Mouse (Mus musculus) layer of hippocampus, adult 9-11 months (tissue): ENCODE measurements around the gene Usp25.

Source experiments
- DNase-seq: peaks from one replicate; pipeline ENCODE4 v3.0.0; 2022

Usp25 gene

DNA sequence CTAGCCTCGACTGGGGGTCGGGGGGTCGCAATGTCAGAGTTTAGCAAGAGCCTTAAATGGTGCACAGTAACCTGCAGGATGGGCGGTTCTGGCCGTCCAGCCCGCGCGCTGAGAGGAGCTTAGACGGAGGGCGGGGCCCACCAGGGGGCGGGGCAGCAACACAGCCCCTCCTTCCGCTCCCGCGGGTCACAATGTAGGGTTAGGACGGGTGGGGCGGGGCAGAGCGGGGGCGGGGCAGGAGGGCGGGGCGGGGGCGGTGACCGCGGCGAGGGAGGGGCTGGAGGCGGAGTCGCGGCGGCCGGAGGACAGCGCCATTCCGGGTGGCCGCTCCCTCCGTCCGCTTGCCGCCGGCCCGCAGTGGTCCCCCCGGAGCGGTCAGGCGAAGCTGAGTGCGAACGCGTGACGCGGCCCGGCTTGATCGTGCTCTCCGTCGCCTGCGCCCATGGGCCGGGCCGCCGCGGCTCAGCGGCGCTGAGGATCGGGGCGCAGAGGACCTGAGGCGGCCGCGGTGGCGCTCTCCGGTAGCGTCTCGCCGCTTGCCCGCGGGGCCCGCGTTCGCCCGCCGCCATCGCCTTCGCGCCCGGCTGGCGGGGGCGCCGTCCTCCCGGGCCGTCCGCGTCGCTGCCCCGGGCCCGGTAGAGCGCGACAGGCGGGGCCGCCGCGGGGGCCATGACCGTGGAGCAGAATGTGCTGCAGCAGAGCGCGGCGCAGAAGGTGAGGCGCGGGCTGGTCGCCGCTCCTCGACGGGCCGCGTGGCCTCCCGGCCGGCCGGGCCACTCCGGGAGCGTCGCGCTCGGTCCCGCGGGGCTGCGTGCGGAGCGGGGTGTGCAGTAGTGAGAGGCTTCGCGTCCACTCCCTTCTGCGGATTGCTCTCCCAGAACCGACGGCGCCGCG is at the start of gene Usp25:
Gene Usp25, plus strand, starts transcription at position 280 of the 894 bp plus-strand sequence.
- DNase-seq = peak; percentile 93

DNA sequence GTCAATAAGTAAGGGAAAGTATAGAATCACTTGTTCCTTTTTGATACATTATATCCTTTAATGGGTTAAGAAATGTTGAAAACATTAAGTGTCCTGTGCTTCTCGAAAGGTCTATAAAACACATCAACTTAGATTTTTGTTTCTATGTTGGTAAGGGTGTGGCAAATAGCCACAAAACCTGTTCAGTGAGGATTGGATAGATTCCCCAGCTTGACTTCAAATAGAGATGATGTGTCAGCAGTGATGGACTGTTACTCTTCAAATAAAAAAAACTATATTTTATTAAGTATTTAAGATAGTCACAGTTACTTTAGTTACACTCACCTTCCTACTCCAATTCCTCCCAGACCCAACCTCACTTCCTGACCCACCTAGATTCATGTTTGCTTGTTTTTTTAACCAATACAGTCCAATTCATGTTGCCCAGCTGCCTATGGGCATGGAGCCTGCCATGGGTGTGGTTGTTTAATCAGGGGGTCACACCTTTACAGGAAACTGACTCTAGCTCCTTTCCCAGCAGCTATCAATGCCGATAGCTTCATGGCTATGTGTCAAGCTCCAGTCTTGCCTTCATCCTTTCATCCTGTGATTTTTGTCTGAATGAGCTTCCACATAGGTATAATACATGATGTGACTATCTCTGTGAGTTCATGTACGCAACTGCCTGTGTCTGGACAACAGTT is 45.8 kb upstream of the Usp25 start:
- DNase-seq = no peak

DNA sequence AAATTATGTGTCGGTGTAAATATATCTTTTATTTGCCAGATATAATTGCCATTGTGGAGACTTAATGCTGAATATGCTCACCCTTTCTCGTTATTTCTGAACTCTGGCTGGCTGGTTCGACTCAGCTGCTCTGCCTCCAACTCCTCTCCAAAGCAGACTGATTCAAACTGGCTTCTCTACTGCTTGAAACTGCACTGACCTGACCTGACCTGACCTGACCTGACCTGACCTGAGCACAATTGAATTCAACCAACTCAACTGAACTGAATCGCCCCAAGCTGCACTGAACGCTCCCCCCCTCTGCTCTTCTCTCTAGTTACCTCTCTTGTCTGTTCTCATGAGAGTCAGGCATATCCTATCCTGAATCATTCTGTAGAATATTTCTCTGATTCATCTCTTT is 42.3 kb upstream of the Usp25 start:
- no peak for DNase-seq

DNA sequence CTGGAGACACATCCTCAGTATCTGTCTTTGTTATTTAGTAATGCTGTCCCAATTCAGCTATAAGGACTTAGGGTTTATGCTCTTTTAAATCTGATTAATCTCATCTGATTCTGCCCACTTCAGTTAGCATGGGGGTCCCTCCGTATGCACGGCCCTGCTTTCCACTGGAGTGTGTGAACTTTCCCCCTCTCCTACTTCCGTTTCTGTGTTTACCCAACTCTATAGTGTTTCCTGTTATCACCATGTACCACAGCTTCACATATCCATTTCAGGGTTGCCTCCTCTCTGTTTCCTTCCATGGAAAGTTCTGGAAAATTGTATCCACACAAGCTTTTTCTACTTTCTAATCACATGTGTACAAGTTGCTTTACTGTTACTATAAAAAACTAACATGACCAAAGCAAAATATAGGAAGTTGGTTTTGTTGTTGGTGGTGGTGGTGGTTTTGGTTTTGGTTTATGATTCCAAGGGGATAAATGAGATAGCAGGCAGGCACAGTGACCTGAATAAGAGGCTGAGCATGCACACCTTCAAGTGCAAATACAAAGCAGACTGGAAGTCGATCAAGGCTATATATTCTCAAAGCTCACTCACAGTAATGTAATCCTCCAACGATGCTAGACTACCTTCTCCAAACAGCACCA is 36.6 kb upstream of the Usp25 start:
- DNase-seq = no peak

DNA sequence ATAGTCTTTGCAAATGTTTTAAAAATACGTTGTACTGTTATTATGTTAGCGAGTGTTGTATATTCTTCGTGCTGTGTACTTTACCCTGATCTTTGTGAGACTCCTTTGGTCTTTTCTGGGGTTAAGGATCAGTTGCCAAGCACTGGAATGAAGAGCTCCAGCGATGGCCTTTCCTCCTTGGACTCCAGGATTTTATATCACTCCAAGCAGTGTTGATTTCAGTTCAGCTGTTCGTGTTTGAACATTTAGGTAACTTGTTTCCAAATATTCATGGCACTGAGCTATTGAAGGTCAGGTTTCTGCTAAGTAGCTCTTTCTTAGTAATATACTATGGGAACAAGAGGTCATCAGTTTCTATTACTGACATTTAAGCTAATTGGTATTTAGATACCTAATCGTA is 29.8 kb upstream of the Usp25 start:
- DNase-seq = no peak

DNA sequence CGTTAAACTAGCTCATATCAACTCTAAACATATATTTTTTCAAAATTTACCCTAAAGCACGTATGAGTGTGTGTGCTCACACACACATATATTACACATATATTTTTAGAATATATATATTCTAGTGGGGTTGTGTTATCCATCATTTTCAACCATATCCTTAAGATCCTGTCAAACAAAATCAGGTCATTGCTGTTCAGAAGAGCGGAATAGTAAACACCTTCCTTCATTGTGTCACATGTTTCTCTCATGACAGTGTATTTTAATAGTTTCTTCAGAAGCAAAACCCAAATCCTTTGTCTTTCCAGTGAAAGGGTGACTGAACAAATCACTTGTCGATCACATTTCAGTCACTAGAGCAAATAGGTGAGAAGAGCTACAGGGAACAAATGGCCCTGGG is 25.8 kb upstream of the Usp25 start:
- DNase-seq = no peak

DNA sequence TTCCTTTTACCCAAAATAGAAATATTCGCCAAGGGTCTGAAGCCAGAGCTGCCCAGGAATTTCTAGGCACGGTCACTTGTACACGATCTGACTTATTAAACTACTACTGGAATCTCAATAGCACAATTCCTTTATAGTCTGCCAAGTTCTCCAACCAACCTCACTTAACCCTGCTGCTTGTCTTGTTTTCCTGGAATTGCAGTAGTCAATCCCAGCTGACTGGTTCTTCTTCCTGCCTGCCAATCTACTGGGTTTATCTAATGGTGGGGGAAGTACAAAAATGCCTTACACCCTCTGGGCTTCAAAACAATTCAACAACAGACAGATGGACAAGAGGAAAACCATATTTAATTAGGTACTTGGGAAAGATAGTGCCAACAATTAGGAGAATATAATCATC is 9.6 kb upstream of the Usp25 start:
- no peak for DNase-seq

DNA sequence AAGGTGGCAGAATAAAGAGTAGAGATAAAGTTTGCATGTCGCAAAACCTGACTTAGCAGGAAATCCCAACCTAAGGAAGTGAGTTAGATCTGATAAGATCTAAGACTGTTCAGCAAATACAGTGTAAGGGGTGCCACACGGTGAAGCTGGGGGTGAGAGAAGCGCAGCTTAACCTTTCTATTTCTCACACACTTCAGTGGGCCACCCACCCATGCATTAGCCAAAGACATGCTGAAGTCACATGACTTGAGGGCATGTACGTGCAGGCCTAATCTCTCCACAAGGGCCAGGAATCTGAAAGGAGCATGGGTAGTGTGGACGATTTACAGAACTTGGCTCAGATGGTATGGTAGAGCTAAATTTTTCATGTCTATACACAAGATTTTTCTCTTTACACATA is 4.3 kb upstream of the Usp25 start:
- no peak for DNase-seq

DNA sequence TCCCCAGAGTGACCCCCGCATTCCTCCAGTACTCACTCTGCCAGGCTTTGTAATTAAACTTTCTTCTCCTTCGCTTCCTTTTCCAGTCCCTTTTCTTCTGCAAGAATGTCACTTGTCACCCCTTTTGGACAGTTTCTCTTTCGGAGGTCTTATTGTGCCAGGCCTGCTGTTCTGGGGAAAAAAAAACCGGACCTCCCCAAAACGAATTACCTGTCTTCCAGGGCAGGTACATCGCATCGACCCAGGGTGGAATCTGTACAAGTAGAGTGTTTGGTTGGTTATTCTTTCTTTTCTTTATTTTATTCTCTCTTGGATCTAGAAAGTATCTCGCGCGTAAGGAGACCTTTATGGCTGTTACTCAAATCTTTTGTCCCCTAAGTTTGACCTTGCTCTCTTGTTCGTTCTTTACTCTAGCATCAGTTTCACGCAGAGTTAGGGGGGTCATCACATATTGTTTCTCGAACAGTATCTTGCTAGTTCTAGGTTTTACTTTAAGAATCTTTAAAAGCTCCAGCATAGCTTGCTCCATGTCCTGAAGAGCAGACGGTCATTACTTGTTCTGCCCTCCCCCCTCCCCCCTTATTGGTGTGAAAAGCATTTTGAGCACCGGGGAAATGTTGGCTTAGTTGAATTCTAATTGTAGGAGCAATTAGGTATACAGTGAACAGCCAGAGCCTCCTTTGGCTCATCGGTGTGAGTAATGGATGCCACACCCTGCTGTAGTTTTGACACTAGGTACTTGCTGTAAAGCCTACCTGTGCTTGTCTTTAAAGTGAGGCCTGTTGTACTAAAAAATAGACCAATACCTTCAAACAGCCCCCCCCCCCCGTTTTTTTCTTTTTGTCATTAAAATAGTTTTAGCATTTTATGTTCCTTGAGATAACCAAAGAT is 1.1 kb downstream of the Usp25 start:
- no peak for DNase-seq

DNA sequence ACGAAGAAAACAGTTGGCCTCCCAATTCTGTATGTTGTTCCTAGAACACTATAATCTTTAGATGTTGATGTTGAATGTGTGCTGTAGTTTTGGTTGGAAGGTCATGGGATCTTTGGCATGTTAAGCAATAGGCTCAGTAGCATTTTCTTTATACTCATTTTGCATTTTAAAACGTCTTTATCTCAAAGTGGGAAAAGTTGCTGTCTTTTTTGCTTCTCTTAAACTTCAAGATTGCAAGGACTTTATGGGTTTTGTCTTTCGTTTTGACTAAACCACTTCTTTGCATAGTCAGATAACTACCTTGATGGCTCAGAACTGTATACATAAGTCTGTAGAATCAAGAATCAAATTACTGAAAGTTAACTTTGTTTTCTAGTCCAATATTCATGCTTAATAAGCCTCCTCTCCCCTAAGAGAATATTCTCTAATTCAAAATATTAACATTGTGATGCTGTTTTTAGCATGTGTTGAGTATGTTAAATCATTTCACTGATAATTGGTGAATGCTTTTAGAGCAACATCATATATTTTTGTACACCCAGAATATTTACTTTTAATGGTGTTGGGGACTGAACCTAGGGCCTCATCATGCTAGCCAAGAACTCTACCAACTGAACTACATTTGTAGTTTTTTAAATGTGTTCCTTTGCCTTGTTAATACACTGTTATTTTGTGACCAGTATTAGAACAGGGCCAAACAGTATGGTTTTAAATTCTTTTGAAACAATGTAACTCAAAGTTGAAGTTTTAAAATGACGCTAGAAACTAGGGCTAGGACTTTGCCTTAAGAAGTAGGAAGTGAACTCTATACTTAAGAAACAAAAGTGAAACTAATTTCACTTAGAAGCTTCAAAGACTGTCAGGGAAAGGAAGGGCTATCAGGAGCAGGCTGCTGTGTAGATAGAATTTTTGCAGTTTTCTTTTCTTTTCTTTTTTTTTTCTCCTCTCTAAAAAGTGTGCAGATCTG is 2.2 kb downstream of the Usp25 start:
- DNase-seq = no peak

DNA sequence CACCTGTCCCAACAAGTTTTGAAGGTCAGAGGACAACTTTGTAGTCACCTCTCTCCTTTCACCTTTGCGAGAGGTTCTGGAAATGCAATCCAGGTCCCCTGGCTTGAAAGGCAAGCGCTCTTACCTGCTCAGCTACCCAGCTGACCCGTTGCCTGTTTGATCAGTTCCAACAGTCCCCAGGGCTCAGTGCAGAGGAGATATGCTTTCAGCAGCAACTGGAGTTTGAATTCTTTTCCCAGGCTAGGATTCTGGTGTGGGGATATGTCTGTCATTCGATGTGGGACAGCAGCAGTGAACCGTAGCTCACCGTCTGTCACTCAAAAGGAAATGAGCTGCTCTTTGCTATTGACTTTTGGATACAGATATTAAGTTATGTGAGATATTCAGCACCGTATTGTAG is 4.4 kb downstream of the Usp25 start:
- DNase-seq = no peak

DNA sequence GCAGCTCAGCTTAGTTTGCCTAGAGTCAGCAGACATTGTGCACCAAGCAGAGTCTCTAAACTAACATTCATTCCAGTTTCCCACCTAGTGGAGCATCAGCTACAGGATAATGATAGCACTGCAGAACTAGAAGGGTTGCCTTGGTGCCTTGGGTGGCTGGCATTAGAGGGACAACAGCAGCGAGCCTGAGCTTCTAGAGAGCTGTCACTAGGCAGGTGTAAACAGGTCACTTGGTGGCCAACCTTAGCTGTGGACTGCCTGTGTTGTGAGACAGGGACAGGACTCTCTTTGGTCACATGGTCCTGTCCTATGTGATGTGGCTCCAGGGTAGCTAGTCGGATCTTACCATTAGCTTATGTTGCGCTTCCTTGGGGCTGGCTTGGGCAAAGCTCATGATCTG is 6.7 kb downstream of the Usp25 start:
- DNase-seq = no peak

DNA sequence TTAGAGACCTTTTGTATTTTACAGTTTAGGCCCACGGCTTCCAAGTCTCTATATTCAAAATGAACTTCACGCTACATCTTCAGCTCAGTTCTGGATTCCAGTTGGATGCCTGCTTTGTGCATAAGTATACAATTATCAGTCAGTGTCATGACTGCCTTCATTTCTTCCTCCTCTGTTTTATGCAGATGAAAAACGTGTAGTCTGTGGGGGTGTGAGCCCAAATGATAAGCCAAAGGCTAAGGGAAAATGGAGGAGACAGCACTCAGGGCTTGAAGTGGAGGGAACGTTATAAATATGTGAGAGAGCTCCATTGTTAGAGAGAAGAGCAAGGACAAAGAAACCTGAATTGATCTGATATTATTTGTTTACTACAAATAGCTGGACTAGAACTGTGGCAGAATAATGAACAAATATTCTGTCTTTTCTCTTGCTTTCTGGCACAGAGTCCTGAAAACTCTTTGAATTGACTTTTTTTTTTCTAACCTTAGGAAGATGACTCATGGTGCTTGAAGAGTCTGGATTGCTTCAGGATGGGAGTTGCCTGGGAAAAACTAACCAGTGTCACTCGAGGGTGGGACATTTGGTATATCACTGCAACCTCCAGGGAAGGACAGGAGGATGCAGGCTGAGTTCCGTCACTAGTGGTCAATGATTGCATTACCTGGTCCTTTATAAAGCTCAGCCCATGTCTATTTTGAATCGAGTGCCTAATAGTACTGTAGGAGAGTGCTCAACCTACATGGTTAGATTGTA is 10.3 kb downstream of the Usp25 start:
- no peak for DNase-seq

DNA sequence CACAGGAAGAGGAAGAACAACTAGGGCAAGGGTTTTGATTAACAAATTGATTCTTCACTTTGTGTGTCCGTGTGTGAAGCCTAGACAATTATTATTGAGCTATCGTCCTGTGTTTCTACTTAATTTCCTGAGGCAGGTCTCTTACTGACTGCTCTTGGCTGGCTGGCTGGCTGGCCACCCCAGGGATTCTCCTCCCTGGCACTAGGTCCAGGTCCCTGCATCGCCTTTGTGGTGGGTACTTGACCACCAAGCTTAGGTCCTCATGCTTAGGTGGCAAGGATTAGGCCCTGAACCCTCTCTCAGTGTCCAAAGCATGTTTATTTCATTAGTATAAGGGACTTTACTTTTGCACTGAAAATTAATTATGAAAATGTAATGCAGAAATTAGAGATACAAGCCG is 12.6 kb downstream of the Usp25 start:
- no peak for DNase-seq

DNA sequence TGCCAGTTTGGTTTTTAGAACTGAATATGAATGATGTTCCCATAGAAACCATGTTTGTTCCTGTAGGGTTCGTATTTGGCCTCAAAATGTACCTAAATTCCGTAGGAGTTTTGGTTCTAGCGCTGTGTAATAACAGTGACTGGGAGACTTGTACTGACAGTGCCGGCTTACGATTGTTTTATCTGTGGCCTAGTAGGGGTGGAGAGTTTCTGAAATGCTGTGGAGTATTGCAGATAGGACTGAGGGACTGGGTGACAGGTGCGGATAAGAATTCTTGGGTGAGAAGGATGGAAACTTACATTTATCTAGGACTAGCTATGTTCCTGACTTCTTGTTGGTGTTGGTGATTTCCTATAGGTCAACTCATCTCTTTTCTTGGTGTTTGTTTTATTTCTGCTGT is 13.4 kb downstream of the Usp25 start:
- no peak for DNase-seq

DNA sequence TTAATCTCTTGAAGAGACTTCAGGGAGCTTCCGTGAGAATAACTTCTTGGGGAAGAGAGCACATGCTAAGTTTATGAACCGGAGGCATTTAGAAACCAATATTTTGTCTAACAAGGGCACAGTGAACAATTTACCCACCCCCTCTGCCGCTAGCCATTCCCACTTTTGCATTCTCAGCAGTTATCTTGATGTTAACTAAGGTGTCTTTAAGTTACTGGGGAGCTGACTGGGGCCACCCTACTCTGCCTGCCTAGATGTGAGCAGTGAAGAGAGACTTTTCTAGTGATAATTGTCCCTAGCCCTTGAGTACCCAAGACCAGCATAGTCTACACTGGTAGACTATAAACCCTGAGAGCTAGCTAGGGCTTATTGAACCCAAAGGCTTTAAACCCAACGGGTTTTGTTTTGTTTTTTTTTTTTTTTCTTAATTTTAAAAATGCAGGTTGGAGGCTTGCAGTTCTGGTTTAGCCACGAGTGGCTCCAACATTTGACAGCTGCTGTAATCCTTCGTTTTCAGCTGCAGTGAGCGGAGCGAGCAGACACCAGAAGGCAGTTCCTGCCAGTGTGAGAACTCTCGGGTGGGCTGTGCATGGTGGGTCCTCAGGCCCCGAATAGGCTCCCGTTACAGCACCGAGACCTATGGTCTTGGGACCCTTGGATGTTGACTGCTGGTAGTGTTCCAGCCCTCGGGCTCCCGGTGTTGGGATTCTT is 14.6 kb downstream of the Usp25 start:
- peak; percentile 33 for DNase-seq

DNA sequence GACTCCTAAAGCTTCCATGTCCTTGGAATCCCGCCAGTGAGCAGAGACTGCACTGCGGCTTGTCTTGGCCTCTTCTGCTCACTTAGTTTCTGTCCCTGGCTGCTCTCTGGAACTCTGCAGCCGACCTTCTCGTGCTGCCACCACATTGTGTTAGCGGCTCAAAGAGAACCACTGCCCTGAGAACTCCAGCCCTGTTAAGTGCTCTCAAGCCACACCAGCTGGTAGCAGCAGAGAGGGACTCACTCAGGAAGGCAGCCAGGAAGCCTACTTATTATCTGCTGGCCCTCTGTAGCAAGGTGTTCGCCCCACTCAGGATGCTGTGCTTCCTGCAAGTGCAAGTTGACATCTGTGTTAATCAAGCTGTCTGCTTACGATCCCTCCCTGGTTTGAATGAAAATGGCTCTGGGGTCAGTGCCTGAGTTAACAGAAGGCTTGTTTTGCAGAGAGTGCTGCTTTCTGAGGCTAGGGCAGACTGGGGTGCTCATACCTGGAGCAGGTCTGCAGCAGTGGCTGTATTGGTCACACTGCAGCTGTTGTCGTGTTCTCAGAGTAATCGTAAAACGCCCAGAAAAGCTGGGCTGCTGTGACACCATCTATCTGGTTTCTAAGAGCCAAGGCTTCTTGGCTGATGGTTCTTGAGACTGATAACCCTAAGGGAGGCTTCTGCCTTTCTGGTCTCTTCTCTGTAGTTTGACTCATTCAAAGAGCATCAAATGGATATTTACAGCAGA is 15.3 kb downstream of the Usp25 start:
- peak; percentile 32 for DNase-seq

DNA sequence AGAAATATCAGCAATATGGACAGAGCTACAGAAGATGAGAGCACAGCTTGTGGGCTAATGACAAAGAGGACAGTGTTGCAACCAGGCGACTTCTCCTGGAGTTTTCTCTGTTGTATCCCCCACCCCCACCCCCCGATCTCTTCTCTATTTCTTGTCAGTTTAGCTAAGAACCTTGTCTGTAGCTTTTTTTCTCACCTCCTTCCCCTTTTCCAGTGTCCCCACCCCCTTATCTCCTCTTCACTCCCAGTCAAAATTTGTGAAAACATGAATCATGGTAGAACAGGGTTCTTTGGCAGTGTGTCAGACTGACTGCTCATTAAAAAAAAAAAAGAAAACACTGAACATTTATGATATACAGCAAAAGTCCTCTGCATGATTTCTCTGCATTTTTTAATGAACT is 16.9 kb downstream of the Usp25 start:
- no peak for DNase-seq

DNA sequence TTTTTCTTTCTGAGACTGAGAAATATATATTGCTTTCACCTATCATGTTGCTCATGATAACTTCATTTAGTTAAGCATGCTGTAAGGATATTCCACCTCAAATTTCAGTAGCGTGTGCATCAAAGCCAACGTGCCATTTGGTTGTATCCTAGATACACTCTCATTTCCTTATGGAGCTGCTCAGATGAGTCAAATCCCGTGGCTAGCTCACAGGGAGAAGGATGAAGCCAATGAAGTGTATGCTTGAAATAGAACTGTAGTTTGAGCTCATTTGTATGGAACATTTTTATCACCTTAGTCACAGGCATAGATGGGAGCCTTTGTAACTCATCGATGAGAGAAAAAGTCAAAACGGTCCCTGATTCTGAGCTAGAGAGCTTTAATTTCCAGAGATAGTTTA is 20.8 kb downstream of the Usp25 start:
- DNase-seq = peak; percentile 64

DNA sequence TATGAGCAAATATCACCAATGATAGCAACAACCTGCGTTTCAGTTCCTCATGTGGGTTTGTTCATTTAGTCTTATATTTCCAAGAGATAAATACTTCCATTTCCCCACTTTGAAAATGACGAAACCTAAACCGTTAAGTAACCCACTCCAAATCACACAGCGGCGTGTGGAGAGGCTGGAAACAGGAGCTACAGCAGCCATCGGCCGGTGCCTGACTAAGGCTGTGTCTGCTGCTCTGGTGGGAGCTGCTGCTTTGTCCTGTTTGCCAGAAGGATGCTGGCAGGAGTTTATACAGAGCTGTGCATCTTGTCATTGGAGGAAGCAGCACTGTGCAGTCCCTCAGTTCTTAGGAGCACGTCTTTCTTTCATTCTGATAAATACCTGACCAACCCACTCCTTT is 21.2 kb downstream of the Usp25 start:
- no peak for DNase-seq
